Mouse (Mus musculus) thymus, adult 2 months (tissue): ENCODE measurements around the gene Paqr8. TPM values are rescaled to one million over a fixed set of nuclear protein-coding genes. Genes with fewer than 3 reads are reported as not detected.

Source experiments
- DNase-seq: peaks from one replicate; pipeline ENCODE4 v3.0.0; 2021
- H3K27ac ChIP-seq: fragments of 200-500 bp; 2 replicates; pipeline ENCODE4 v1.5.1; 2012; ENCODE audit warnings: low read length, control low read depth; ENCODE audit not compliant: control insufficient read depth, insufficient read depth
- H3K27me3 ChIP-seq: fragments of 200-500 bp; 2 replicates; pipeline ENCODE4 v1.6.1; 2012; ENCODE audit warnings: mild to moderate bottlenecking, low read length, moderate library complexity, mixed read lengths; ENCODE audit not compliant: control insufficient read depth, insufficient read depth
- H3K36me3 ChIP-seq: fragments of 200-500 bp; 2 replicates; pipeline ENCODE4 v1.6.1; 2012; ENCODE audit warnings: mild to moderate bottlenecking, low read length, moderate library complexity; ENCODE audit not compliant: control insufficient read depth, insufficient read depth
- H3K4me1 ChIP-seq: fragments of 200-500 bp; replicated peaks from 2 replicates; pipeline ENCODE4 v1.6.1; 2012; ENCODE audit warnings: low read length; ENCODE audit not compliant: control insufficient read depth, insufficient read depth
- H3K4me3 ChIP-seq: fragments of 200-500 bp; 2 replicates; pipeline ENCODE4 v1.5.1; 2012; ENCODE audit warnings: mild to moderate bottlenecking, low read length, control low read depth, moderate library complexity; ENCODE audit not compliant: control insufficient read depth, insufficient read depth
- CTCF ChIP-seq: fragments of 200-500 bp; IDR thresholded peaks from 2 replicates; pipeline ENCODE4 v1.5.1; 2012; ENCODE audit warnings: mild to moderate bottlenecking, control low read depth, low read length, moderate library complexity, borderline replicate concordance; ENCODE audit not compliant: control insufficient read depth, poor library complexity, insufficient read depth; ENCODE audit errors: extremely low read depth
- POLR2A ChIP-seq: fragments of 200-500 bp; IDR thresholded peaks from 2 replicates; pipeline ENCODE4 v1.6.1; 2012; ENCODE audit warnings: mild to moderate bottlenecking, low read length, control low read depth, moderate library complexity; ENCODE audit not compliant: control insufficient read depth, poor library complexity, insufficient read depth; ENCODE audit errors: extremely low read depth
- WGBS: fragments of 180-500 bp; shearing (Covaris S2); methylation state at CpG from one replicate; pipeline ENCODE4 v1.1.7; 2018; 5-methylcytosine and 5-hydroxymethylcytosine counted together
- polyA plus RNA-seq: library from polyadenylated mRNA; depleted of rRNA; stranded (reverse); fragments of >200 nt; gene quantifications from 2 replicates; pipeline ENCODE4 v1.2.3, GENCODE M21; 2012; rRNA removed

Gene Paqr8
- polyA plus RNA-seq = 9.6 and 10.6 TPM in 2 replicates

GRCm38 (mm10) chr1:20890404-20890921 is at the start of gene Paqr8:
Paqr8 (plus strand) TSS chr1:20890606.
- TF ChIP-seq CTCF (no peak), POLR2A (no peak)
- peak within 1 kb of the TSS; percentile 5; the same call in 1 of the 2 replicates for H3K27ac ChIP-seq
- no peaks in the 10 kb centered on the region for H3K27me3 ChIP-seq
- under 1% methylated on average over 37 of the region's 37 CpGs for WGBS
- peak within 1 kb of the TSS; percentile 71 for H3K4me3 ChIP-seq
- peaks cover 9% of the 10 kb centered on the region for H3K4me1 ChIP-seq
- DNase-seq = peak; percentile 80
- H3K36me3 ChIP-seq = no peaks in the 10 kb centered on the region

- TF ChIP-seq CTCF = no peak
- no peak for TF ChIP-seq POLR2A
- WGBS = 94% methylated on average over 7 of the region's 7 CpGs
- DNase-seq = no peak
- H3K4me1 ChIP-seq = no peaks in the 10 kb centered on the region
- no peaks in the 10 kb centered on the region for H3K27me3 ChIP-seq
- no peak overlapping the region for H3K4me3 ChIP-seq
- no peaks in the 10 kb centered on the region for H3K36me3 ChIP-seq
- no peak overlapping the region for H3K27ac ChIP-seq
These were observed 33.2 kb upstream of the Paqr8 start for GRCm38 (mm10) chr1:20856924-20857902.

DNA sequence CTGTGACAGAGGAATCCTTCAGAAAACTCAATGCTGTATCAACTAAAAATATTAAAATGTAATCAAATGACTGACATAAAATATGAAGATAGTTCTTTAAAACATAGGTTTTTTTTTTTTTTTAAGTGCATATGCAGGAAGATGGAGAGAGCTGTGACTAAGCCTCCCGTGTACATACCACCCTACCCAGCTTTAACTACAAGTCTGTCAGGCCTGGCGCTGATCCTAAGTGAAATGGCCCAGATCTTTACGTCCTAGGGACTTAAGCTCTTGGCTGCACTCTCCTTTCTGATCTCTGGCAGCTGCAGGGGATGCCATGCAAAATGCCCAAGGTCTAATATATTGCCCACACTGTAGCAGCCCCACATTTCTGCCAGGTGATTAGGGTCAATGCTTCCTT is 29.6 kb upstream of the Paqr8 start:
- no peak overlapping the region for H3K27ac ChIP-seq
- WGBS = 89% methylated on average over 3 of the region's 3 CpGs
- DNase-seq = no peak
- no peaks in the 10 kb centered on the region for H3K27me3 ChIP-seq
- no peak overlapping the region for H3K4me3 ChIP-seq
- TF ChIP-seq CTCF = no peak
- TF ChIP-seq POLR2A = no peak
- H3K4me1 ChIP-seq = no peaks in the 10 kb centered on the region
- H3K36me3 ChIP-seq = no peaks in the 10 kb centered on the region

GRCm38 (mm10) chr1:20861865-20862264 is 28.5 kb upstream of the Paqr8 start:
- Histone ChIP-seq H3K4me3 (no peak overlapping the region), H3K36me3 (no peaks in the 10 kb centered on the region), H3K27me3 (no peaks in the 10 kb centered on the region), H3K4me1 (no peaks in the 10 kb centered on the region), H3K27ac (no peak overlapping the region)
- no peak for DNase-seq
- TF ChIP-seq POLR2A = no peak
- no peak for TF ChIP-seq CTCF
- 96% methylated on average over 3 of the region's 3 CpGs for WGBS

DNA sequence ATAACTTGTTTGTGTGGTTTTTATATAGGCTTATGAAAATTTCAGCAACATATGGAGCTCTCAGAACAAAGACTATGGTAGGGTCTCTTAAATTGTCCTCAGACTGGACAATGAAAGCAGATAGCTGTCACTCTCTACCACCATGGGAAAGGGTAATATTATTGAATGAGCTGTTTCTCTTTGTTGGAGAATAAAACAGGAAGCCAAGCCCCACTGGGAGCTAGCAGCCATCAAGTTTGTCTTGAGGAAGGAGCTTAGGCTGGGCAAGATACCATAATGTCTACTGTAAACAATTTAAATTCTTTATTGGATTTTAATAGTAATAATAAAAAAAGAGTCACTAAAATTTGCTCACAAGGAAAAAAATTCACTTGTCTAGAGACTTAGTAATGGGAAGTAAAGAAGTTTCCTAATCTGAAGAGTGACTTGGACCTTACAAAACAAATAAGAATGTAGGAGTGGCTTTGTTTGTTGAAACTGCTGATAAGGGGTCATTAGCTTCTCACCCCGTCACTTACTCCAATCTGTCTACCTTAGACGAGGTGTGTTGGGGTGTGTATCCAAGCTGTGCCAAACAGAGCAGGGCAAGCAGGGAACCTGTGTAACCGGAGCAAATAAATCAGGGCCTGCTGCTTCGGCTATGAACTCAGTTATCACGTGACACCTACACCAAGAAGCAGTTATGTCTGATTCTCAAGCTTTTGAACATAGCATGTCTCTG is 26.8 kb upstream of the Paqr8 start:
- whole genome bisulfite sequencing = 89% methylated on average over 5 of the region's 5 CpGs
- Histone ChIP-seq H3K4me3 (no peak overlapping the region), H3K4me1 (no peaks in the 10 kb centered on the region), H3K36me3 (no peaks in the 10 kb centered on the region), H3K27ac (no peak overlapping the region), H3K27me3 (no peaks in the 10 kb centered on the region)
- DNase-seq = no peak
- TF ChIP-seq CTCF (no peak), POLR2A (no peak)

GRCm38 (mm10) chr1:20867241-20867902 is 23.0 kb upstream of the Paqr8 start:
- Histone ChIP-seq H3K4me3 (no peak overlapping the region), H3K36me3 (no peaks in the 10 kb centered on the region), H3K4me1 (no peaks in the 10 kb centered on the region), H3K27me3 (no peaks in the 10 kb centered on the region), H3K27ac (no peak overlapping the region)
- no peak for DNase-seq
- WGBS = 93% methylated on average over 8 of the region's 8 CpGs
- TF ChIP-seq POLR2A = no peak
- no peak for TF ChIP-seq CTCF
